Mouse (Mus musculus) inflammation-experienced regulatory T-cells, adult 6 months (primary cell): ENCODE results near the gene Pdlim1. TPM values are rescaled to one million over a fixed set of nuclear protein-coding genes. Genes with fewer than 3 reads are reported as not detected.

Experiments
- ATAC-seq: one replicate; pipeline ENCODE4 v1.8.0; 2017
- polyA plus RNA-seq, 3 experiments: library from polyadenylated mRNA; unstranded; fragments of 100-300 nt; shearing (Covaris generic); gene quantifications; one replicate each; pipeline ENCODE4 v1.2.1; 2017

Pdlim1 gene
- polyA plus RNA-seq, 3 experiments from 2014 or later, result 103 to 158 (median 146) TPM

GRCm38 (mm10) chr19:40283415-40283814 lies 11.8 kb upstream of the Pdlim1 start:
- ATAC-seq, result no peak

- no peak for ATAC-seq
These were observed 6.9 kb upstream of the Pdlim1 start for GRCm38 (mm10) chr19:40278372-40279023.

GRCm38 (mm10) chr19:40277494-40277893 lies 5.9 kb upstream of the Pdlim1 start:
- no peak for ATAC-seq

- no peak for ATAC-seq
These were observed 4.0 kb upstream of the Pdlim1 start for GRCm38 (mm10) chr19:40275401-40276188.

DNA sequence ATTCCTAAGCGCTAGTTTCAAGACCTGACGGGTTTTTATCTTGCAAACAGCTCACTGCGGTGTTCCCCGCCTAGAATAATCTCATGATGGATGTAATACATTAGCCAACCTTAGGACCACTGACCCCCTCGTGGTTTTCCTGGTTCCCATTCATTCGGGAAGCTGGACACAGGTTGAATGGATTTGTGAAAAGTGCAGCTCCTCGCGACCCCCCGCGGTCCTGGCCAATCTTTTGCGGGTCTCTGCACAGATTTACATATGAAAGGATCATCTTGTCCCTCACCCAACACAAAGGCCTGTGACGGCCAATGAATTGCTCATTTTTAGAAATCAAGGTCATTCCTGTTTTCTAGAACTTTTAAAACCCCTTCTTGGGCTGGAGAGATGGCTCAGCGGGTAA lies 1.0 kb upstream of the Pdlim1 start:
- no peak for ATAC-seq

DNA sequence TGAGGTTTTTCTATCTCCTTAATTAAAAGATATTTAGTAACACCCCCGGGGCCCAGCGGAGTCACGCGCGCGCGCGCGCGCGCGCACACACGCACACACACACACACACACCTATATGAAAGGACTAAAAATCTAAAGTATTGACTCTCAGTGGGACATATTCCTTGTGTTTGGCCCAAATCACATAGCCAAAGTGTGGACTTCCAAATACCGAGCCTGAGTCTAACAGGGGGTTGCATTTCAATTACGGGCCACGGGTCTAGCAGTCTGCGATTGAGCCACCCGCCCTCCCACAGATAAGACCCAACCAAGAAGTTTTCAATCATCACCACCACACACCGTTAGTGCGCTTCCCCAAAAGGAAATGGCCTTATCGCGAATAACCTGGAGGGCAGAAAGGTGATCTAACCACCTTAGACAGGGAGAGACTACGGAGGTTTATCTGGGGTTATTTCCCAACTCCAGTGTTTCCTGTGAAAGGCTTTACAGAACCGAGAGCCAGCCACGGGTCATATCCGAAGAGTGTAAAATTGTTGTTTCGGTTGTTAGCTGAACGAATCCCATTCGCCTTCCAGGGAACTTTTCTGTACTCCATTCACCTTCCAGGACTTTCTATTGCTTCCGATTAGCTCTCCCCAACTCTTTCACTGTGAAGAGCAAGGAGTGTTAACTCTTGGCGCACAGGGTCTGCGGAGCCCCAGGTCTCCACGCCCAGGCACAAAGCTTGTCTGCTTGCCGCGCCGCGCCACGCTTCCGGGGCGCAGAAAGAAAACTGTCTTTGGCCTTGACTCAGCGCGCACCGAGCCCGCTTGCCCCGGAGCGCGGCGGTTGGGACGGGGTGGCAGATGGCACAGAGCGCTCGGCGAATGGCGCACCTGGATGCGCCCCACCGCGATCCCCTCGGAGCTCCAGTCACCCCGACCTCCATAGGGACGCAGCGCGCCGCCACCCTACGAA lies 1.0 kb downstream of the Pdlim1 start:
- peak; percentile 44 for ATAC-seq

DNA sequence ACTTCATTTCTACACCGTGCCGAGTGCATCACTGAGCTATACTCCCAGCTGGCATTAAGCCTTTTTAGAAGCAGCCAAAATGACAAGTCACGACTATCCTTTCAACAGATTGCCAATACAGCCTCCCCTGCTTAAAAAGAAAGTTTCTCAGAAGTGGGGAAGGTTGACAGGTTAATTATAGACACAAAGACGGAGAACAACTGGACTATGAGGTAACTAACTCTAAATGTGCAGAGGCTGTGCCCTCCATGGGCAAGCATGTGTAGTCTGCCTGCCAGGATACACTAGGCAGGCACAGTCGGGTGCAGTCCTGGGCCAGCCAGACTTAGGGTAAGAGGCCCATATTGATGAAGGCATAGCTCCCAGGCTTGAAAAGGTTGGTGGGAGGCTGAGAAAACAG lies 2.1 kb downstream of the Pdlim1 start:
- ATAC-seq, result no peak

DNA sequence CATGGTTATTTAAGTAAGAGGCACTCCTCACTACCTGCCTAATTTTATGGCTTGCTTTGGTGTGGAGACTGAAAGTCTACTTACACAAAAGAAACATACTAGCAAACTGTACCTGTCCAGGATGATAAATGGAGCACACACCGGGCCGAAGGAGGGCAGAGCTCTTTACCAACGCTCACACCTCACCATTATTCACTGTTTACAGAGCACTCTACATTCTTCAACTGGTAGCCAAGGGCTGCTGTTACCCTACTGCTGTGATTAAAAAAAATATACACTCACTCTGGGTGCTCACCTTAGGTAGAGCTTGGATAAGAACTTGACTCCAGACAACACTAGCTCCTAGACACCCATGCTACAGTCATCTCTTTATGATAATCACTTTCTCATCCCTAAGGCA lies 3.1 kb downstream of the Pdlim1 start:
- ATAC-seq, result no peak

DNA sequence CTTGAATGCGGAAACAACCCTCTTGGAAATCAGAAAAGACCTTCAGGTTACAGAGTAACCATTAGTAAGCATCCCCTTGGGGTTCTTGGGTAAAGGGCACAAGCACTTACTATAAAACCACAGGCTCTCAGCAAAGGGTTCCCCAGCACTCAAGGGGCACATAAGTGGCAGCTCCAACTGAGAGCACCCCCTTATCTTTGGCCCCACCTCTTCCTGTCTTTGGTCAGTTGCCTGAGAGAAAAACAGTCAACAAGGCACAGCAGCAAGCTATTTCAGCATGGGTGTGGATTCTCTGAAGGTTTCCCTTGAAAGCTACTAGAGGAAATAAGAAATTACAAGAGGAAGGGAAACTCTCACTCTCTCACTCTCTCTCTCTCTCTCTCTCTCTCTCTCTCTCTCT lies 4.3 kb downstream of the Pdlim1 start:
- ATAC-seq, result peak; percentile 38

GRCm38 (mm10) chr19:40259485-40259884 lies 12.2 kb downstream of the Pdlim1 start:
- ATAC-seq, result no peak

GRCm38 (mm10) chr19:40257396-40257795 lies 14.2 kb downstream of the Pdlim1 start:
- ATAC-seq, result peak; percentile 97

DNA sequence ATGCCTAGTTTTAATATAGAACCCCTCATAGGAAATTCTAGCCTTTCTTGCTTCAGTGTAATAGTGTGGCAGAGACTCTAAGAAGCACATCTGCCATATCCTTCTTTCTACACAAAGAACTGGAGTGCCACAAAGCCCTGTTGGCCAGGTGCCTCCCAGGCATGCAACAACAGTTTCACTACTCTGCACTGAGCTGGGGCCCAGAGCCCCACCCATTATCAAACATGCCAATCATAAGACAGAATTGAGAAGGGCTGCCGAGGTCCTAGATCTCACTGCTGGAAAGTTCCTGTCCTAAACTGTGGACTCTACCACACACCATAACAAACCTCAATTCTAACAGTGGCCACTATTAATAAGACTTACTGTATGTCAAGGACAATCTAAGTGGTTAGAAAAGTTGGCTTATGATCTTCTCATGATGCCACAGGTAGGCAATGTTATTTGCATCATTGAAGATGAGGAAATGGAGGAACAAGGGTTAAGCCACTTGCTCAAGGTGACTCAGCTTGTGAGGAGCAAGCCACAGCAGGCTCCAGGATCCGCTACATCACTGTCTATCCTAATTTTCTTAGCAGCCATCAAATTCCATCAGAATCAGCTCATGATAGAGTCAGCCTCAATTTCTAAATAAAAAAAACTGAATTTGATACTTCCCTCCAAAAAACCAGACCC lies 15.1 kb downstream of the Pdlim1 start:
- no peak for ATAC-seq

GRCm38 (mm10) chr19:40255561-40255960 lies 16.1 kb downstream of the Pdlim1 start:
- ATAC-seq, result no peak

GRCm38 (mm10) chr19:40254741-40255140 lies 16.9 kb downstream of the Pdlim1 start:
- no peak for ATAC-seq

DNA sequence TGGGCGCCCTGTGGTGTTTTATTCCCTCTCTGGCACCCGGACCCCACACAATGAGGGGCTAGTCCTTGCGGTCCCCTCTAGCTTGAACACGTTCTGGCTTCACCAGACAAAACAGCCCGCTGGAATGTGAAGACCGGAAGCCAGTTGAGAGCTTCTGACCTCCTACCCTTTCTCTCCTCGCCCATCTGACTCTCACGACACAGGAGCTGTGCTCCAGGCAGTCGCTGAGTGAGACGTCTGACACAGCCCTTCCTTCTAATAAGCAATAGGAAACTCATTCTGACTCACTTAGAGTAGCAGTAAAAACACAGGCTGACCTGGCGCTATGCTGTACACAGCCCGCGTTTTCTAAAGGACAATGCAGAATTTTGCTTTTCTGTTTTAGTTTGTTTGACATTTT lies 17.9 kb downstream of the Pdlim1 start:
- no peak for ATAC-seq

GRCm38 (mm10) chr19:40251115-40251514 lies 20.5 kb downstream of the Pdlim1 start:
- no peak for ATAC-seq

DNA sequence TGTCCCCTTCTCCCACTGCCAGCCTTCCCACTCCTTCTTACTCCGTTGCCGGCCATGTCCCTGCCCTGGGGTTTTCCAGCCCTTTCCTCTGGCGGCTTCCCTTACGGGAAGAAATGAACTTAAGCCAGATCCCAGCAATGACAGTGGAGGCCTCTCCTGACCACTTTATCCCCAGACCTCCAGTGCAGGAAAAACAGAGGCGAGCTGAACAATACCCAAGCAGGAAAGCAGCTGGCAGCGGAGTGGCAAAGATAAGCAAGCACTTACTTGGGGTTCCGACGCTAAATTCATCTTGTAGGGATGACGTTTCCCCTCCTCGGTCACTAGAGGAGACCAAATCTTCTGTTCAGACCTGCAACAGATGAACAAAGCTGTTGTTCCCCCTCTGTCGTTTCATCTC lies 22.3 kb downstream of the Pdlim1 start:
- ATAC-seq, result no peak

- no peak for ATAC-seq
These were observed 23.2 kb downstream of the Pdlim1 start for GRCm38 (mm10) chr19:40248476-40248875.

- ATAC-seq, result no peak
These were observed 24.4 kb downstream of the Pdlim1 start for GRCm38 (mm10) chr19:40247268-40247666.

- ATAC-seq, result no peak
These were observed 24.9 kb downstream of the Pdlim1 start for GRCm38 (mm10) chr19:40246646-40247267.

DNA sequence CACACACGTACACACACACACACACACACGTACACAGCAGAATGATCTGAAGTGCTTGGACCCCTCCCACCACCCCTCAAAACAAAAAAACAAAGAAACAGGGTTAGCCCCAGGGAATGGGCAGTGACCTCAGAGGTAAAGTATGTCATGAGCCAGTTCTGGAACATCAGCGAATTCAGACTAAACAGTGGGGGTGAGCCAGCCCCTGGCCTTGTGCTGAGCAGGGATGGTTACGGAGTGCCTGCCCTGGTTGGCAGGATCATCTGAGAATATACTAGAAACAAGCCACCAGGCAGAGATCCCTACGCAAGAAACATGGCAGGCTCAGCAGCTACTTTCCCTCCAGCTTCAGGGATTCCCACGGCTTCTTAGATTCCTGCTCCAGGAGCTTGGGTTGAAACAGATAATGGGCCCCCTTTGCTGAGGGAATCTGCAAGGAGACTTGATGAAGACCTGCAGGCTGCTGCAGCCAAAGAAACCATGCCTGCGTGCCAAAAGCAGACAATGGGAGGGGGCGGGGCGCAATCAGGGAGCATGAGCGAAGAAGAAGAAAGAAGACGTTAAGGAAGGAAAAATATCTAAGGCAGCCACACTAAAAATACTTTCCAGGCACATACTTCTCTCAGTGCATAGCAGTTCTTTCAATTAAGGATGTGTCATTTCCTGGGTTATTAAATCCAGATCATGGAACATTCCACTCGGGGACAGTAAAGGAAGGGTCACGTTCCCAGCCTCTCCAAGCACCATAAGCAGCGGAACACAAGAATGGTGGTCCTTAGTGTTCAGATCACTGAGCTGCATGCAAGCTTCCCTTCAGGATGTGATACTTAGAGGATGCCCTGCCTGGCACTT lies 30.6 kb downstream of the Pdlim1 start:
- no peak for ATAC-seq
